Comparison of ENCODE assay signal across 11 mouse cellular contexts in genomic region chr1:79696933-79697332, GRCm38 (mm10). TPM values are rescaled to one million over a fixed set of nuclear protein-coding genes. Genes with fewer than 3 reads are reported as not detected.
DNase-seq lines count a peak whose midpoint lies in the region; ATAC-seq lines count a peak whose summit lies in the region.
"Had no signal": no experiment of that assay in that cellular context is flagged by ENCODE, and none has a peak within 500 bp of the region (broad histone marks: within the 10 kb centered on the region; RNA-seq: fewer than 3 reads in every experiment).

No protein-coding gene starts in this region.

- no peaks in the 10 kb centered on the region for H3K27me3 ChIP-seq in heart, embryonic 11.5 days (ENCODE audit: control insufficient read depth, insufficient read depth, low read length)
- no peaks in the 10 kb centered on the region; the same call in 1 of the 2 replicates for H3K27me3 ChIP-seq in lung, embryonic 16.5 days (ENCODE audit: control insufficient read depth, insufficient read depth, low read depth, low read length)
- no peaks in the 10 kb centered on the region for H3K27me3 ChIP-seq in forebrain, embryonic 12.5 days
- no peaks in the 10 kb centered on the region for H3K27me3 ChIP-seq in midbrain, embryonic 16.5 days (ENCODE audit: control insufficient read depth, insufficient read depth, low read depth, low read length)

- no peak overlapping the region for H3K4me2 ChIP-seq in heart, embryonic 11.5 days
- H3K4me2 ChIP-seq in lung, embryonic 16.5 days (ENCODE audit: low read depth, low read length): peak overlapping the region; percentile 4; the same call in 1 of the 2 replicates
- no peak overlapping the region for H3K4me2 ChIP-seq in forebrain, embryonic 12.5 days
- no peak overlapping the region for H3K4me2 ChIP-seq in midbrain, embryonic 16.5 days (ENCODE audit: low read length)

- no peak overlapping the region for H3K4me3 ChIP-seq in heart, embryonic 11.5 days (ENCODE audit: low read depth, low read length)
- no peak overlapping the region for H3K4me3 ChIP-seq in lung, embryonic 16.5 days (ENCODE audit: low read length)
- H3K4me3 ChIP-seq in forebrain, embryonic 12.5 days (replicated peaks): no peak overlapping the region
- no peak overlapping the region for H3K4me3 ChIP-seq in midbrain, embryonic 16.5 days (ENCODE audit: low read depth, low read length)

- no peaks in the 10 kb centered on the region for H3K9me3 ChIP-seq in heart, embryonic 11.5 days (replicated peaks; ENCODE audit: control insufficient read depth, low read length)
- no peaks in the 10 kb centered on the region for H3K9me3 ChIP-seq in lung, embryonic 16.5 days (ENCODE audit: control insufficient read depth, low read length)
- H3K9me3 ChIP-seq in forebrain, embryonic 12.5 days: no peaks in the 10 kb centered on the region
- H3K9me3 ChIP-seq in midbrain, embryonic 16.5 days (replicated peaks; ENCODE audit: control insufficient read depth, low read length, poor library complexity, severe bottlenecking): no peaks in the 10 kb centered on the region

- no peak for DNase-seq in heart, postnatal 14 days
- DNase-seq in lung, postnatal 14 days: no peak
- no peak for DNase-seq in thymus, postnatal 14 days
- no peak for DNase-seq in gastrocnemius, postnatal 36 days
- DNase-seq: adrenal gland, adult 8-10 months; right cerebral cortex, adult 18-20 months had no signal

- H3K36me3 ChIP-seq in heart, embryonic 11.5 days (ENCODE audit: control insufficient read depth, insufficient read depth, low read length): no peaks in the 10 kb centered on the region
- no peaks in the 10 kb centered on the region for H3K36me3 ChIP-seq in lung, embryonic 16.5 days (ENCODE audit: control insufficient read depth, insufficient read depth, low read length)
- H3K36me3 ChIP-seq in forebrain, embryonic 12.5 days (replicated peaks): no peaks in the 10 kb centered on the region
- H3K36me3 ChIP-seq in midbrain, embryonic 16.5 days (ENCODE audit: control insufficient read depth, insufficient read depth, low read length): 0 out of 2 replicates have a peak, but pooled peaks cover 4% of the 10 kb centered on the region

- no peak overlapping the region for H3K9ac ChIP-seq in heart, embryonic 11.5 days (ENCODE audit: low read depth, low read length)
- H3K9ac ChIP-seq in lung, embryonic 16.5 days (ENCODE audit: low read length): no peak overlapping the region
- H3K9ac ChIP-seq in forebrain, embryonic 12.5 days: no peak overlapping the region
- H3K9ac ChIP-seq in midbrain, embryonic 16.5 days (ENCODE audit: low read depth, low read length): no peak overlapping the region

- H3K27ac ChIP-seq in heart, embryonic 11.5 days (ENCODE audit: low read depth, low read length): no peak overlapping the region
- peak overlapping the region; percentile 62 for H3K27ac ChIP-seq in lung, embryonic 16.5 days (ENCODE audit: low read length)
- H3K27ac ChIP-seq in forebrain, embryonic 12.5 days: peak overlapping the region; percentile 8; the same call in 1 of the 2 replicates
- H3K27ac ChIP-seq in midbrain, embryonic 16.5 days (ENCODE audit: low read length): no peak overlapping the region

- intact Hi-C loops in heart, postnatal 14 days (cut with DNase I): no loop called here
- intact Hi-C loops in gastrocnemius, postnatal 36 days (cut with DNase I): no loop called here

- peaks cover 3% of the 10 kb centered on the region; the same call in 1 of the 2 replicates for H3K4me1 ChIP-seq in heart, embryonic 11.5 days (ENCODE audit: control insufficient read depth, insufficient read depth, low read length)
- peaks cover 17% of the 10 kb centered on the region for H3K4me1 ChIP-seq in lung, embryonic 16.5 days (replicated peaks; ENCODE audit: control insufficient read depth, insufficient read depth, low read length)
- H3K4me1 ChIP-seq in forebrain, embryonic 12.5 days: peaks cover 16% of the 10 kb centered on the region
- 0 out of 2 replicates have a peak, but pooled peaks cover 6% of the 10 kb centered on the region for H3K4me1 ChIP-seq in midbrain, embryonic 16.5 days (ENCODE audit: control insufficient read depth, insufficient read depth, low read length)

- WGBS in heart, embryonic 11.5 days (ENCODE audit: insufficient replicate concordance): 57% methylated on average over 5 of the region's 5 CpGs
- WGBS in lung, embryonic 16.5 days: 43% methylated on average over 5 of the region's 5 CpGs
- 57% methylated on average over 5 of the region's 5 CpGs for WGBS in forebrain, embryonic 12.5 days
- WGBS in midbrain, embryonic 16.5 days: 54% methylated on average over 5 of the region's 5 CpGs

- ATAC-seq in heart, embryonic 11.5 days (replicated peaks; ENCODE audit: insufficient number of reproducible peaks, low FRiP score, low TSS enrichment): peak; percentile 22; the same call in 1 of the 2 replicates
- peak; percentile 64 for ATAC-seq in lung, embryonic 16.5 days (ENCODE audit: low read depth)
- peak; percentile 64 for ATAC-seq in forebrain, embryonic 12.5 days (ENCODE audit: low FRiP score)
- peak; percentile 50 for ATAC-seq in midbrain, embryonic 16.5 days
- ATAC-seq: inflammation-experienced regulatory T-cells, adult 6 months had no signal

RNA-seq across cellular contexts. Expression of gene Ap1s3, which starts 25.2 kb away (rescaled TPM):
- 0.08 and 0.30 TPM in 2 replicates for polyA plus RNA-seq in heart, embryonic 11.5 days (2014; fragmentation: Nextera tagmentation; extraction: Ambion mirVana)
- under 1 TPM; 0.45 to 0.68 TPM for total RNA-seq in heart, postnatal 14 days (2021)
- 0.41 and 1.1 TPM in 2 replicates for polyA plus RNA-seq in lung, embryonic 16.5 days (2015; fragmentation: Nextera tagmentation; extraction: Ambion mirVana)
- polyA plus RNA-seq in forebrain, embryonic 12.5 days (2016; fragmentation: Nextera tagmentation; extraction: Ambion mirVana): 0.15 TPM in 1 of 2 replicates, not detected in the other
- 0.16 TPM in 1 of 2 replicates, not detected in the other for polyA plus RNA-seq in midbrain, embryonic 16.5 days (2015; fragmentation: Nextera tagmentation; extraction: Ambion mirVana)
- not detected for total RNA-seq in gastrocnemius, postnatal 36 days (2021)

Comparison
In these comparisons a context has a peak if more than half of its experiments do, and no peak if none do; other contexts are left out.
1. H3K27ac ChIP-seq: peak in lung, embryonic 16.5 days (single experiment) and forebrain, embryonic 12.5 days (single experiment); none in heart, embryonic 11.5 days (single experiment) and midbrain, embryonic 16.5 days (single experiment).
2. Peak in every context shown above with its lines, with median percentiles within 50 percentile points of each other: ATAC-seq.